Mouse (Mus musculus) ovary, adult 18-20 months (tissue): ENCODE data around the gene Crybb2.

Experiments used
- DNase-seq: peaks from one replicate; pipeline ENCODE4 v3.0.0; 2022; ENCODE audit warnings: low spot score, mixed read lengths

Gene Crybb2

GRCm38 (mm10) chr5:113090750-113091149 lies 20.8 kb upstream of the Crybb2 start:
- no peak for DNase-seq

DNA sequence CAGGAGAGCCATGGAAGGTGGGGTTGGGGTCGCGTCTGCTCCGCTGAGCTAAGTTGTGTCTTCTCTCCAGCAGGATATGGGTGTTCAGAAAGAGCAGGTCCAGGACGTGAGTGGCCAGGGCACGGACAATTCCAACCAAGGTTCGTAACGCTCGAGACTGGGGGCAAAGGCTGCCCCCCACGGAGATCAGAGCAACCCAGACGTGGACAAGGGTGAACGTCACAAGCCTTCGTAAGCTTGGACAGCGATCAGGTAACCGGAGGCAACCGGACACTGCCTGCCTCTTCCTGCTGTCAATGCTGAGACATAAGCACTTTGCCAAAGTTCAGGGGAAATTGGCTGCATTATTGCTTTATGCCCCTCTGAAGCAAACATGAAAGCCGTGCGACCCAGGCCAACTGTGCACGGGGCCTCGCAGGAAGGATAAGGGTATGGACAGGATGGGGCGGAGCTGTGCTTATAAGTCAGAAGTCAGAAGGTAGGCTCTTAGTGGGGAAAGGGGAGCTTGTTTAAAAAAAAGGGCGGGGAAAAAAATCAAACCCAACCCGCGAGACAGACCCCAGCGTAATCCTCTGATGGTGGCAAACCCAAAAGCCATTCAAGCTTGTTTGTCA lies 20.3 kb upstream of the Crybb2 start:
- no peak for DNase-seq

- no peak for DNase-seq
Measured at GRCm38 (mm10) chr5:113087465-113087864, 17.5 kb upstream of the Crybb2 start.

GRCm38 (mm10) chr5:113086990-113087389 lies 17.1 kb upstream of the Crybb2 start:
- DNase-seq: no peak

GRCm38 (mm10) chr5:113086439-113086838 lies 16.5 kb upstream of the Crybb2 start:
- no peak for DNase-seq

- DNase-seq: no peak
Measured at GRCm38 (mm10) chr5:113085931-113086330, 16.0 kb upstream of the Crybb2 start.

DNA sequence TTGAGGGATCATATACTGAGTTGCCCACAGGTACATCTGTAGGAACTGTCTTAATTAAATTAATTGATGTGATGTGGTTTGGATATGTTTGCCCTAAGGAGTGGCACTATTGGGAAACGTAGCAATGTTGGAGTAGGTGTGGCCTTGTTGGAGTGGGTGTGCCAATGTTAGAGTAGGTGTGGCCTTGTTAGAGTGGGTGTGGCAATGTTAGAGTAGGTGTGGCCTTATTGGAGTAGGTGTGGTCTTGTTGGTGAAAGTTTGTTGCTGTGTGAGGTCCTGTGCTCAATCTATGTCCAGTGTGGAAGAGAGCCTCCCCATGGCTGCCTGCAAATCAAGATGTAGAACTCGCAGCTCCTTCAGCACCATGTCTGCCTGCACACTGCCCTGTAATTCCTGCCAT lies 14.4 kb upstream of the Crybb2 start:
- DNase-seq: no peak

GRCm38 (mm10) chr5:113082356-113083168 lies 12.6 kb upstream of the Crybb2 start:
- DNase-seq: no peak

GRCm38 (mm10) chr5:113081439-113081838 lies 11.5 kb upstream of the Crybb2 start, which contains the start of gene Crybb3:
Gene Crybb3 (minus strand): TSS chr5:113081584.
- no peak for DNase-seq

DNA sequence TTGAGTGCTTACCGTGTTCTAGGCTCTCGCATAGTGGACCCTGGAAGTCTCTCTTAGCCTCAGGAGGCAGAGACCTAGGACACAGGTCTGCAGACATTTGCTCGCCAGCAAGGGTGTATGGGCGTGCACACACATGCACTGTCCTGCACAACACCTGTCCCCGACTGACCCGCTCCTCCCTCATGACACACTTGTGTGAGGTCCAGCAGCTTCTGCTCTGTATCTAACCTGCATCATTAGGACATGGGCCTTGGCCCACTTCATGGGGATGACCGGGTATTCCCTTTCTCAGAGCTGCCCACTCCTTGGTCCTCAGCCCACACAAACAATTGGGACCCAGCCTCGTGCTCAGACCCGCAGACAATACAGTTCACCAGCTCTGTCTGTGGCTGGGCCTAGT lies 11.1 kb upstream of the Crybb2 start:
- DNase-seq: no peak

DNA sequence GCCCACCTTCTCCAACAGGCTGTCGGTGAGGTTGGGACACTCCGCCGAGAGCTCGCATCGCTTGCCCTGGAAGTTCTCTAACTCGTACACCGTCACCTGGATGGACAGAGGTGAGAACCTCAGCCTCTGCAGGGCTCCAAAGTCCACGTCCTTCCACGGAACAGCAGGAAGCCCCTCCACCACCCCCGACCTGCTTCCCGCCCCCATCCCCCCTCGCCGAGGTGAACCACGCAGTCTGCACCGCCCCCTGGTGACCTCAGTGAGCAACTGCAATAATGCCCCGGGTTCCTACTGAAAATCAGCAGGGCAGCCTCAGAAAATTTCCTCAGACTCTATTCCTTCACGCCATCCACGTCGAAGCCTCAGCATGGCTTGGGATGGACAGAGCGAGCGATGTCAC lies 9.9 kb upstream of the Crybb2 start:
- DNase-seq: no peak

DNA sequence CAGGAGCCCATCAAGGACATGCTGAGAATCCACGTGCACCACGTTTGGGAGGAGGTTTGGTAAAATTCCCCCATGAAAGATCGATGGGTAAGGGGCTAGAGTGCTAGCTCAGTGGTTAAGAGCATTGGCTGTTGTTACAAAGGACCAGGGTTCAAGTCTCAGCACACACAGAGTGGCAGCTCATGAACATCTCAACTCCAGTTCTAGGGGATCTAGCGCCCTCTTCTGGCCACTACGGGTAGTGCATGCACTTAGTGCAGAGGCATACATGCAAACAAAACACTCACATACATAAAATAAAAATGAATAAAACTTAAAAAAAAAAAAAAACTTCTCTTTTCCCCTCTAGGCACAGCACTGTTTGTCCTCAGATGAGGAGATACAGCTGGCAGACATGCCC lies 8.8 kb upstream of the Crybb2 start:
- DNase-seq: no peak

GRCm38 (mm10) chr5:113054308-113054707 lies 15.6 kb downstream of the Crybb2 start:
- DNase-seq: peak; percentile 37

DNA sequence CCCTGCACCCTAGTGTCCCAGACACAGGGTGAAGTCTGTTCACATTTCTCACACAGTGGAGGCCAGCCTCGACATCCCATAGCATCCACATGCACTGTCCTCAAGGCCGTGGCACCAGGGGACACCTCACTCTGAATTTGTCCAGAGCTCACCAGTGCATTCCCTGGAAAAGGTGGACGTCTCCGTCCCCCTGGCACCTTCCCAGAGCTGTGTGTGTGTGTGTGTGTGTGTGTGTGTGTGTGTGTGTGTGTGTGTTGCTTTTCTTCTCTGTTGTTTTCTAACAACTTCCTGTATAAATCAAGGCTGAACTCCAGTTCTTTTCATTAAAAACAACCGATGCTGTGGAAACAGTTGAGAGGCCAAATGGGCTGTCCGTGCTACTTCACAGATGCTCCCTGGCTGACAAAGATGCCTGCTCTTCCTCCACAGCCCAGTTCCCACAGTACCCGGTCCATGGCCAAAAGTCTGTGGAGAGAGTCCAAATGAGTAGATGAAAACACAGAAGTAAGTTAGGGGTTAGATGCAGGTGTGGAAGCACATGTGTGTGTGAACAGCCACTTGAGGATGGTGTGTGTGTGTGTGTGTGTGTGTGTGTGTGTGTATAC lies 19.2 kb downstream of the Crybb2 start:
- DNase-seq: no peak

DNA sequence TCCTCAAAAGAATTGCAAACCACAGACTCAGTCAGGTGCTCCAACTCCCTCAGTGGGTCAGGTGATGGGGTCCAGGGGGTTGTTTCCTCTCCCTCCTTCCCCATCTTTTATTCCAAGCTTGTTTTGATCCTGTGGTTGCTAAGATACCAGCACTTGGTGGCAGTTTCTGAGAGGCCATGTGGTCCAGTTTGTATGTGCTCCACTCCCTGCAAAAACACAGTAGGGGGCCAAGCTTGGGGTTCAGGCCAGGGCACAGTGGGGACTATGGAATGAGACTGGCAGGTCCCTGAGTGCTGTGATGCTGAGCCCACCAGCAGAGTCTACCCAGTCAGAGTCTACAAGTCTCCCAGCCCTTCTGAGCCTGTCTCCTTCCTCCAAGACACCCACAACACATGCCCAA lies 20.0 kb downstream of the Crybb2 start:
- no peak for DNase-seq

DNA sequence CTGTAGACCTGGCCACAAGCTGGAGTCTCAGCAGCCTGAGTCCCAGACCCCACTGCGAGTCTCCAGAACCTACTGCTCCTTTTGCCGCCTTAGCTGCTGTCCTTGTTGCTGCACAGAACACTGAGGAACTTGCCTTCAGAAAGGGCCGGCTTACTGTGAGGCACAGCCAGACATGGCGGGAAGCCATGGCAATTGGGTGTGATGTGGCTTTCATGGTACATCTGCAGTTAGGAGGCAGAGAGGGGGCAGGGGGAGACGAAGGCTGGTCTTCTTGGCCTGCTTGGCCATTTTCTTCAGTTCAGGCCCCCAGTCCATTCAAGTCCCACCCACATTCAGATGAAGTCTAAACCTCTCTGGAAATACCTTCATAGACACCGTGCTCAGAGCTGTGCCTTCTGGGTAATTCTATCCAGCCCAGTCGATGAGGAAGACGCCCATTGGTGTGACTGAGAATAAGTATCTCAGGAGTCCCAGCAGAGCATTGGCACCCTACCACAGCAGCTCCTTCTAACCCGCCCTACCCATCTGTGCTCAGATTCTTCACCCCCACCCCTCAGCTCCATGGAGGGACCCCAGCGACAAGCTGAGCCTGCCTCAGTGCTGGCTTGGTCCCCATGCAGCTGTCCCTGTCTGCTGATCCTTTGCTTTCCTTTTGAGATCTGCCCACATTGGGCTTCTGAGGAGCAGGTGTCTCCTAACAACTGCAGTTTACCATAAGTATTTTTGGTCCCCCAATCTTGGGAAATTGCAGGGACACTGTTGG lies 24.2 kb downstream of the Crybb2 start:
- no peak for DNase-seq

GRCm38 (mm10) chr5:113043531-113043930 lies 26.4 kb downstream of the Crybb2 start:
- DNase-seq: no peak

- peak; percentile 50 for DNase-seq
Measured at GRCm38 (mm10) chr5:113041567-113042071, 28.3 kb downstream of the Crybb2 start.

DNA sequence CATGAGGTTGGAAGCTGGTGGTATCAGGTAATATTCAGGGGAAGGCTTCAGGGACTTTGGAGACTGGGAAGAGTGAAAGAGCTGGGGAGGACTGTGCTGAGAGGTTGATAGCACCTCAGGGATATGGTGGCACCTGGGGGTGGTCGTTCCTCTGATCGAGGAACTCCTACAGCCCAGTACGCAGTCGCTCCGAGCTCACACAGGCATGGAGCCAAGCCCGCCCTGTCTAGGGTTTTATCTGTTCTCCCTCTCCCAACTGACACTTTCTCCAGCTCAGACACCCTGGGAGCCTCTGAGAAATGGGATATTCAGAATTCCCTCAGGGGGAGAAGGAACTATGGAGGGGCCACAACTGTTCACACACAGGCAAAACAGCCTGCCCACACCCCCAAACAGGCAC lies 29.1 kb downstream of the Crybb2 start:
- no peak for DNase-seq

- no peak for DNase-seq
Measured at GRCm38 (mm10) chr5:113038601-113039000, 31.3 kb downstream of the Crybb2 start.

- no peak for DNase-seq
Measured at GRCm38 (mm10) chr5:113035094-113036047, 34.5 kb downstream of the Crybb2 start.
